Mouse (Mus musculus) liver, postnatal 0 days (tissue): ENCODE results near the gene Nup54. TPM values are rescaled to one million over a fixed set of nuclear protein-coding genes. Genes with fewer than 3 reads are reported as not detected.

Experiments
- ATAC-seq: fragments of 200-750 bp; cut with Nextera tagmentation; 2 replicates; pipeline ENCODE4 v1.8.0; 2017; ENCODE audit warnings: mild to moderate bottlenecking, moderate library complexity
- DNase-seq: peaks from one replicate; pipeline ENCODE4 v3.0.0-alpha.2; 2016
- H3K27ac ChIP-seq: fragments of 300-500 bp; sonication (generic); 2 replicates; pipeline ENCODE4 v1.5.1; 2014; ENCODE audit warnings: antibody characterized with exemption, moderate library complexity, mild to moderate bottlenecking, low read depth
- H3K27me3 ChIP-seq: fragments of 300-500 bp; sonication (generic); 2 replicates; pipeline ENCODE4 v1.6.1; 2014; ENCODE audit warnings: low read length, control low read depth, mixed read lengths; ENCODE audit not compliant: insufficient read depth
- H3K36me3 ChIP-seq: fragments of 300-500 bp; sonication (generic); replicated peaks from 2 replicates; pipeline ENCODE4 v1.6.1; 2014; ENCODE audit warnings: mild to moderate bottlenecking, control low read depth, low read length, moderate library complexity, mixed read lengths; ENCODE audit not compliant: insufficient read depth
- H3K4me1 ChIP-seq: fragments of 300-500 bp; sonication (generic); 2 replicates; pipeline ENCODE4 v1.6.1; 2014; ENCODE audit warnings: antibody characterized with exemption, mild to moderate bottlenecking, control low read depth; ENCODE audit not compliant: insufficient read depth
- H3K4me2 ChIP-seq: fragments of 300-500 bp; sonication (generic); 2 replicates; pipeline ENCODE4 v1.6.1; 2014; ENCODE audit warnings: low read depth, mild to moderate bottlenecking, low read length, moderate library complexity, mixed read lengths
- H3K4me3 ChIP-seq: fragments of 300-500 bp; sonication (generic); 2 replicates; pipeline ENCODE4 v1.5.1; 2014; ENCODE audit warnings: low read depth, low read length
- H3K9ac ChIP-seq: fragments of 300-500 bp; sonication (generic); replicated peaks from 2 replicates; pipeline ENCODE4 v1.6.1; 2014; ENCODE audit warnings: mild to moderate bottlenecking, moderate library complexity
- H3K9me3 ChIP-seq: fragments of 300-500 bp; sonication (generic); 2 replicates; pipeline ENCODE4 v1.6.1; 2016; ENCODE audit warnings: mild to moderate bottlenecking, control low read depth, low read length, mixed read lengths
- CTCF ChIP-seq: sonication (generic); IDR thresholded peaks from 2 replicates; pipeline ENCODE4 v1.5.1; 2016; ENCODE audit warnings: antibody characterized with exemption, low read depth
- EP300 ChIP-seq: IDR thresholded peaks from 2 replicates; pipeline ENCODE4 v1.6.1; 2016; ENCODE audit warnings: antibody characterized with exemption, low read depth, mild to moderate bottlenecking
- WGBS: fragments of 180-500 bp; shearing (Covaris S2); extraction: QIAGEN DNeasy Blood & Tissue Kit; methylation state at CpG from one replicate; pipeline ENCODE4 v1.1.7; 2014; ENCODE audit not compliant: insufficient replicate concordance; 5-methylcytosine and 5-hydroxymethylcytosine counted together
- polyA plus RNA-seq: library from polyadenylated mRNA; unstranded; fragments of >200 nt; fragmentation: Nextera tagmentation; extraction: Ambion mirVana; gene quantifications from 2 replicates; pipeline ENCODE4 v1.2.1, GENCODE M21; 2015

The Nup54 gene
- polyA plus RNA-seq, 1 experiment from 2014 or later, result 15.2 TPM

DNA sequence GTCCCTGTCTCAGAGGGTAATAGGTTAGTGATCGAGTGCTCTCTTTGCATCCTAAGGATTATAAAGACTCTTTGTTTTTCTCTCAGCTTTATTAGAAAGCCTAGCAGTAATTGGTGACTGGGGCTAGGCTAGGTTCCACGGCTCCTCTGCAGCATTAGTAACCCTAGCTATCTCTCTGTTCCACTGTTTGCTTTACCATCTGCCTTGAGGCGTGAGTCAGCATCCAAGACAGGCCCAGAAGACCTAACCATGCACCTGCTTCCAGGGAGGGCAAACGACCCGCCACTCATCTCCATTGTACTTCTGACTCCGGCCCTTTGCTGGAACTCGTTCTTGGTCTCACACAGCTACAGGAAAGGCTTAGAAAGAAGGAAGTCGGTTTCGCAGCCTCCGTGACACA is 41.2 kb downstream of the Nup54 start:
- no peak for DNase-seq
- Histone ChIP-seq H3K9ac (no peak overlapping the region), H3K36me3 (no peaks in the 10 kb centered on the region), H3K4me1 (no peaks in the 10 kb centered on the region), H3K9me3 (no peaks in the 10 kb centered on the region), H3K27me3 (peaks cover 9% of the 10 kb centered on the region), H3K4me2 (no peak overlapping the region), H3K27ac (no peak overlapping the region), H3K4me3 (no peak overlapping the region)
- 0 out of 2 replicates have a peak, but pooled peaks have one; percentile 18 for ATAC-seq
- WGBS, result 36% methylated on average over 10 of the region's 10 CpGs
- TF ChIP-seq EP300, result no peak
- TF ChIP-seq CTCF, result no peak

DNA sequence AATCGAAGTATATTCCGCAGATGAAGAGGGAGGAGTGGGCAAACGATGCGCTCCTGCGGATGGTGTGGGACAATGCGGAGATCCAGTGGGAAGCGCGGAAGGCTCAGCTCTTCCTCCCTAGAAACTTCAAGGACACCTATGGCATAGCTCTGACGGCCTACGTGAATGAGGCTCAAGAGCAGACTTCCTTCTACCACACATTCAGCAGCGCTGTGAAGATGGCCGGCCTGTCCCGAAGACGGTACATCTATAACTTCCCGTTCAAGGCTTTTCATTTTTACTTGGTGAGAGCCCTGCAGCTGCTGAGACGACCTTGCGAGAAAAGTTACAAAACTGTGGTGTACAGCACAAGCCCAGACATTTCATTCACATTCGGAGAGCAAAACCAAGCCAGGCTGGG is 42.5 kb downstream of the Nup54 start:
- DNase-seq (no peak), ATAC-seq (no peak)
- no peaks in the 10 kb centered on the region for H3K9me3 ChIP-seq
- no peak overlapping the region for H3K27ac ChIP-seq
- H3K36me3 ChIP-seq, result no peaks in the 10 kb centered on the region
- H3K4me2 ChIP-seq, result peak overlapping the region; percentile 58
- H3K4me3 ChIP-seq, result peak overlapping the region; percentile 23
- WGBS, result 39% methylated on average over 18 of the region's 18 CpGs
- H3K9ac ChIP-seq, result no peak overlapping the region
- TF ChIP-seq CTCF, result no peak
- TF ChIP-seq EP300, result no peak
- H3K27me3 ChIP-seq, result peaks cover 9% of the 10 kb centered on the region
- no peaks in the 10 kb centered on the region for H3K4me1 ChIP-seq

DNA sequence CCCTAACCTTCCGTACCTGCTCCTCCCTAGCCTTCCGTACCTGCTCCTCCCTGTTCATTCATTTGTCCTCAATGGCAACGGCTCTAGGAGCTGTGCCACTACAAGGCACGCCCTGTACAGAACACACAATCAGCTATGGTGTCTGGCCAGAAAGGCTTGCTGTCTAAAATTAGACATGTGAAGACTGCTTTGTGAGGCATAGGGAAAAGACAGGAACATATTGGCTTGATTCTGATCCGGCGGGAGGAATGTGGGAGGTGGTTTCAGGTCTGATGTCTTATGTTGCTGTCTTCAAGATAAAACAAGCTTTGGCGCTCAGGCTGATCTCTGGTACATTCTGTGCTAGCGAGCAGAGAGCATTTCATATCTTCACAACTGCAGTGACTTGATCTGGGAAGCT is 44.4 kb downstream of the Nup54 start:
- no peak for TF ChIP-seq CTCF
- no peak for TF ChIP-seq EP300
- H3K27me3 ChIP-seq, result peaks cover 9% of the 10 kb centered on the region

DNA sequence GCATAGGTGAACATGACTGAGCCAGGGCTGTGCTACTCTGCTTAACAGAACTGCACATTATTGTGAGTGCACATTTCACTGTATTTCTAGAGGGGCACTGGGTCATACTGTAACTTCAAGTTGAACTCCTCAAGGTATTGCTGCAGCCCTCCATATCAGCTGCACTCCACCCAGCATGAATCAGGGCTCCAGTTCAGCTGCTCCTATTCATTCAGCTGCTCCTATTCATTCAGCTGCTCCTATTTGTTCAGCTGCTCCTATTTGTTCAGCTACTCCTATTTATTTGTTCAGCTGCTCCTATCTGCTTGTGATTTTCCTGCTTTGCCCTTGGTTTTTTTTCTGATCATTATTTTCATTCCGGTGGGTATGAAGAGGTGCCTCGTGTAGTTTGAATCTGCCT is 45.0 kb downstream of the Nup54 start:
- Histone ChIP-seq H3K9me3 (no peaks in the 10 kb centered on the region), H3K4me3 (no peak overlapping the region), H3K4me1 (no peaks in the 10 kb centered on the region), H3K36me3 (no peaks in the 10 kb centered on the region), H3K9ac (no peak overlapping the region), H3K27me3 (peaks cover 9% of the 10 kb centered on the region), H3K4me2 (no peak overlapping the region), H3K27ac (no peak overlapping the region)
- 69% methylated on average over 2 of the region's 2 CpGs for WGBS
- no peak for TF ChIP-seq CTCF
- TF ChIP-seq EP300, result no peak
- DNase-seq (no peak), ATAC-seq (no peak)

More for the DNA sequence above, 44.4 kb downstream of the Nup54 start:
- Histone ChIP-seq H3K36me3 (no peaks in the 10 kb centered on the region), H3K4me1 (no peaks in the 10 kb centered on the region), H3K4me2 (no peak overlapping the region), H3K4me3 (no peak overlapping the region), H3K27ac (no peak overlapping the region), H3K9ac (no peak overlapping the region), H3K9me3 (no peaks in the 10 kb centered on the region)
- no peak for DNase-seq
- 67% methylated on average over 8 of the region's 8 CpGs for WGBS
- no peak for ATAC-seq

DNA sequence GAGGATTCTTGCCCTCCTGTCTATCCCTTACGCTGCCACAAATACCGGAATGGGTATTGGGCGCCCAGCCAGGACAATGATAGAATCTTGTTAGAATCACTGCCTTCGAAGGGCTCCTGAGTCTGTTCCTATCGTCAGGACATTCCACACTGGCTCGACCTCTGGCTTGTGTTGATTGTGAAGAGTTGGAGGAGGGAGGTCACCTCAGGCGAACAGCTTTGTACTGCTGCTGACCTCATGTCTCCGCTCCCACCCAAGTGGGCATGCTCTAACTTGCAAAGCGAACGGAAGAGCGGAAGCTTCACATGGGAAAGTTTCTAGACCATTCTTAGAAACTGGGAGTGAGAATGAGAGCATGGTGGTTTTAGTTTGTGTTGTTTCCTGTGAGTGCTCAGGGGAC is 47.6 kb downstream of the Nup54 start:
- H3K4me1 ChIP-seq, result no peaks in the 10 kb centered on the region
- peaks cover 9% of the 10 kb centered on the region for H3K27me3 ChIP-seq
- no peak overlapping the region for H3K9ac ChIP-seq
- no peak overlapping the region for H3K27ac ChIP-seq
- no peak overlapping the region for H3K4me2 ChIP-seq
- no peak for ATAC-seq
- H3K36me3 ChIP-seq, result no peaks in the 10 kb centered on the region
- DNase-seq, result no peak
- WGBS, result 72% methylated on average over 11 of the region's 11 CpGs
- H3K4me3 ChIP-seq, result no peak overlapping the region
- no peaks in the 10 kb centered on the region for H3K9me3 ChIP-seq
- TF ChIP-seq CTCF (no peak), EP300 (no peak)

DNA sequence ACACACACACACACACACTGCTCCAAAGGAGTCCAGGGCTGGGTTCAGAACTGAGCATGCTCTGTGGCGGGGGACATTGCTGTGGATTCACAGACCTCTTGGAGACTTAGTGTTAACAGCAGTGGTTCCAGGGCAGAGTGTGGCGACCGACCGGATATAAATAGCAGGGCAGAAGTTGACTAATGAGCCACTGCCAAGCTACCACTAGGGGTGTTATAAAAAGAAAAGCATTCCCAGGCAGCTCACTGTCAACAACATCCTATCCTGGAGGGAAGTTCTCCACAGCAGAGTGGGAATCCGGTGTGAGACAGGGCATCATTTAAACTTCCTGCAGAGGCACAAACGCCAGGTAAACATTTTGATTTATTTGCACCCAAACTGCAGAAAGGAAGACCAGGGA is 48.4 kb downstream of the Nup54 start:
- no peak for ATAC-seq
- no peak for DNase-seq
- H3K9ac ChIP-seq, result no peak overlapping the region
- H3K36me3 ChIP-seq, result no peaks in the 10 kb centered on the region
- H3K4me3 ChIP-seq, result no peak overlapping the region
- TF ChIP-seq CTCF (peak; percentile 50), EP300 (no peak)
- no peak overlapping the region for H3K4me2 ChIP-seq
- no peaks in the 10 kb centered on the region for H3K4me1 ChIP-seq
- peaks cover 9% of the 10 kb centered on the region for H3K27me3 ChIP-seq
- no peak overlapping the region for H3K27ac ChIP-seq
- WGBS, result 27% methylated on average over 6 of the region's 6 CpGs
- H3K9me3 ChIP-seq, result no peaks in the 10 kb centered on the region

DNA sequence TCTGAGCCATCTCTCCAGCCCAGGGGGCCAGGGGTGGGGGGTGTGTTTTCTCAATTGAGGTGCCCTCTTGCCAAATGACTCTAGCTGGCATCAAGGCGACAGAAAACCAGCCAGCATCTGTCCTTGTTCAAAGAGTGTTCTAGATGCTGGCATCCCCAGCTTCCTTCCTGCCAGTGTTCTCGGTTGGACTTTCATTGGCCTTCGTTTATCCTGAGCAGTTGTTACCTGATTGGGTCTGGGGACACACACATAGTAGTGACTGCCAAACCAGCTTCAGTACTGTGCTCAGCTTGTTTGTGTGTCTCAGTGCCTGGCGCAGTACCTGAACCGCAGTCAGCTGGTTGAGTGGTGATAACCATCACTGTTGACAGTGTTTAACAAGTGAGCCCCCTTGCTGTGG is 48.9 kb downstream of the Nup54 start:
- Histone ChIP-seq H3K4me3 (no peak overlapping the region), H3K9me3 (no peaks in the 10 kb centered on the region), H3K27me3 (peaks cover 8% of the 10 kb centered on the region), H3K36me3 (no peaks in the 10 kb centered on the region), H3K4me1 (no peaks in the 10 kb centered on the region), H3K4me2 (no peak overlapping the region), H3K27ac (no peak overlapping the region), H3K9ac (no peak overlapping the region)
- DNase-seq (no peak), ATAC-seq (no peak)
- TF ChIP-seq CTCF (no peak), EP300 (no peak)
- WGBS, result 74% methylated on average over 5 of the region's 5 CpGs
